Mouse (Mus musculus): ENCODE results near the gene 4833423E24Rik.
A peak's percentile ranks its signal among the peaks of the same experiment; 100 is the strongest.

The 4833423E24Rik gene

GRCm38 (mm10) chr2:85518879-85519278 lies at the start of gene 4833423E24Rik:
TSS of gene 4833423E24Rik (minus strand) at chr2:85519024.
- no peak for DNase-seq (ENCODE audit: low read depth, low spot score)

GRCm38 (mm10) chr2:85561187-85561586 lies 42.4 kb upstream of the 4833423E24Rik start:
- peak; percentile 61 for DNase-seq (ENCODE audit: low read depth, low spot score)

DNA sequence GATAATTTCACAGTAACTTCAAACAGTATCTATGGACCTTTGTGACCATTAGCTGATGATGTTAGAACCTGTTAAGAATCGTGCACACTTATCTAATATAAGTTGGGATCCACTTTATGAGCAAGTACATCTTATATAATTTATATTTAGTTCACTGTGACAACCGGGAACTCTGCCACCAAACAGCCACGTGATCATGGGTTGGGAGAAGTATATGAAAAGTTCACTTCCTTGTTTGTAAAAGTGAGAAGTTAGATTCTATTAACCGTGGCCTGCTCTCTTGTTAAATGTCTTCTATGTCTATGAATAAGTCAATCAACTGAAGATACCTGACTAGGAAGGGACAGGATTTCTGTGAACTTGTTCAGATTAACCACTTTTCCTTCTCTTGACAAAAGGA lies 41.4 kb upstream of the 4833423E24Rik start:
- no peak for DNase-seq (ENCODE audit: low read depth, low spot score)

DNA sequence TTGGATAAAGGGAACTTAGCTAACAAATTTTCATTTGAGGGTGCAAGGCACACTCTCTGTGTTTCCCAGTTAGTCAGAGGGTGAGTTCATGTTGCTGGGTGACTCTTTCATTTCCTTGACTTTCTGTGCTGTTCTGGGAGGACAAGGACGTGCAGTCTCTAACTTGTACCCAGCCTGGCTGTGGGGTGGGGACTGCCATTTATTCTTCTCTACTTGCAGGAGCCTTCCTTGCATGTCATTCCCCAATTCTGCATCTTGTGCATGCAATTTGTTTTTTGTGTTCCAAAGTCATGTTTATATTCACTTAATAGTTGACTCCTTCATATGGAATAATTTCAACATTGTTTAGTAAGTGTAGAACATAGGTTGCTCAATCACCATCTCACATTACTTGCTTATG lies 36.0 kb upstream of the 4833423E24Rik start:
- DNase-seq (ENCODE audit: low read depth, low spot score), result no peak

GRCm38 (mm10) chr2:85533934-85534333 lies 15.1 kb upstream of the 4833423E24Rik start:
- DNase-seq (ENCODE audit: low read depth, low spot score), result no peak

- DNase-seq (ENCODE audit: low read depth, low spot score), result no peak
Measured at GRCm38 (mm10) chr2:85532082-85532778, 13.4 kb upstream of the 4833423E24Rik start.

DNA sequence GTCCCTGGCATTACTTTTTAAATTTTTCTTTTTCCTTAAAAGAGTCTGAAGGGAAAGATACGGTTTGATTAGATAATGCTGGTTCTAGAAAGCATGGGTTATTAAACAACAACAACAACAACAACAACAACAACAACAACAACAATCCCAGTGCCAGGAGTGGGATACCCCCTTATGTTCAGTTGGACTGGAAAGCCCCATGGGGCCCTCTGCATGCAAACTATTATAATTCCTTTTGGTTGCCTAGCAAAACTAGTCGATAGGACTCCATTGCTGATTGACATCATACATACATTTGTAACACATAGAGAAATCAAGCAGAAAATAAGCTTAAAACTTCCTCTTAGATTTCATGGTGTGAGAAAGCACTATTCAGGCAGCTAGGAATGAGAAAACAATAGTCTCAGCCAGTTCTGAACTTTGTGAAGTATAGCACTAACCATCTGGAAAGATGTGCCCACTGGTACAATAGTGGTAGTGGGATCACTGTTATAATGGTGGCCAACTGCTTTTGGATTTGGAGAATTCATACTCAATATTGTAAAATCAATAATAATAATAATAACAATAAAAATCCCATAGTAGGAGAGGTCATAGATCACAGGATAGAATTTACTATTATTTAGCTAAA lies 4.2 kb upstream of the 4833423E24Rik start:
- DNase-seq (ENCODE audit: low read depth, low spot score), result no peak

GRCm38 (mm10) chr2:85518292-85518691 lies 532 bp downstream of the 4833423E24Rik start:
- no peak for DNase-seq (ENCODE audit: low read depth, low spot score)

- DNase-seq (ENCODE audit: low read depth, low spot score), result no peak
Measured at GRCm38 (mm10) chr2:85510376-85510775, 8.4 kb downstream of the 4833423E24Rik start.

DNA sequence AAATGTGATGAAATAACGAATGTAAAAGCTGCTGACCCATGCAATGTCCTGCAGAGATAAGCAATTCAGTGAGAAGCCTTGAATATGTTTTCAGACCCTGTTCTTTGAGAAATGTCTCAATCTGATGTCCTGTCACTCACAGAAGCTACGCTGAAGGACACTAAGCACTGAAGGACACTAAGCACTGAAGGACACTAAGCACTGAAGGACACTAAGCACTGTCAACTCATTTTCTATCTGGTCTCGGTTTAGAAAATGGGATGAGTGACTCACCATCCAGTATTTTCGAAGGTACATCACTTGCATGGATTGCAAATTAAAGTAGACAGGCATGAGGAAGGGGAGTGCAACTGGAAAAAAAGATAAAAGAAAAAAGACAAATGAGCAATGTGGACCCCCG lies 28.4 kb downstream of the 4833423E24Rik start:
- no peak for DNase-seq (ENCODE audit: low read depth, low spot score)

DNA sequence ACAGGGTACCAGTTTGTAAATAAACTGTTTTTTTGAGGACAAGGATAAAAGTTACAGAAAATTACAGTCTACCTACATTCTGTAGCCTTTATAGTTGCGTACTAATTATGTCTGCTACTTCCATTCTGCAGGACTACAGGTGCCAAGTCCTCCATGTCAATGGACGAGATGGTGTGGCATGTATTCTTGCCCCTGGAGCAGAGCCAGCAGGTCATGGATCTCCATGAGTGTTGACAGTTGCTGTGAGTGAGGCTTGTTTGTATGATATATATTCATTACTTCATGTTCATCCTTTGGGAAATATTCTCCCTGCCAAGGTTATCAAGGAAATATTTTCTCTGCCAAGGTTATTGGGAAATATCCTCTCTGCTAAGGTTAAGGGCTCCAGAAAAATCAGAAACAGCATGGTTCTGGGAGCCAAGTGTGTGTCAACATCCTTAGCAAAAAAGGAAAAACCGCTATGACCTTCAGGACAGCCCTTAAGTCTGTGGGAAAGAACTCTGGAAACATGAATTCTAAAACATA lies 52.0 kb downstream of the 4833423E24Rik start:
- no peak for DNase-seq (ENCODE audit: low read depth, low spot score)

- no peak for DNase-seq (ENCODE audit: low read depth, low spot score)
Measured at GRCm38 (mm10) chr2:85443539-85443938, 75.3 kb downstream of the 4833423E24Rik start, which contains the start of gene Olfr995. TSS of gene Olfr995 (minus strand) at chr2:85443639.

DNA sequence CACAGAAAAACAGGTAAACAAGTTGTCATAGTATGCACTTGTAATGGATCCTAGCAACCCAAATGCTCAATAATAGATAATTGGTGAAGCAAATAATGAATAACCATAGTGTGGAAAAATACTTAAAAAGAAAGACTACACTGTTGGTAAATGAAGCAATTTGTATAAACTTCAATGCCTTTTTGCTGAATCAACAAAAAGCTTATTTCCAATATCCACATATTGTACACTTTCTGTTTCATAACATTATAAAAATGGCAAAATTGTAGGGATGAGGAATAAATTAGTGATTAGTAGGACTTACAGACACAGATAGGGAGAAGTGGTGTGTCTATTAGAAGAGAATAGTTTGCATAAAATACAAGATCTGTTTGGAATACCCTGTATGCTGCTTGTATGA lies 76.3 kb downstream of the 4833423E24Rik start:
- no peak for DNase-seq (ENCODE audit: low read depth, low spot score)

DNA sequence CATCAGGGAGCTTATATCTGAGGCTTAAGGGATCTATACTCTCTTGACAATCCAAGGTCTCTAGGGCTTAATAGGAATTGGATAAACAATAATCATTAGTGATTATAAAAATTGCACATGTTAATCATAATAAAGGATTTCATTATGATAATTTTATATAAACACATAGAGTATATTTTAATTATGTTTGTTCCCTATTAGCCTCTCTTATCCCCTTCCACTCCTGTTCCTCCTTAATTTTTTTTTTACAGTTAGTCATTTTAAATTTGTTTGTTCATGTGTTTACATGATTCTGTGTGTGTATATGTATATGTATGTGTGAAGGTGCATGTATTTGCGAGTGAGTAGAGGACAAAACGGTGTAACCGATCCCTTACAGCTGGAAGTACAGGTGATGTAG lies 82.5 kb downstream of the 4833423E24Rik start, which contains the start of gene Olfr994:
Gene Olfr994 (minus strand): TSS at position 101 of the 400 bp plus-strand sequence.
- no peak for DNase-seq (ENCODE audit: low read depth, low spot score)

All from mesoderm, embryonic 11.5 days (tissue).